Mouse (Mus musculus) thymus, adult 2 months (tissue): ENCODE results near the gene Tas1r1. TPM values are rescaled to one million over a fixed set of nuclear protein-coding genes. Genes with fewer than 3 reads are reported as not detected.

Source experiments
- DNase-seq: peaks from one replicate; pipeline ENCODE4 v3.0.0; 2021
- H3K27ac ChIP-seq: fragments of 200-500 bp; 2 replicates; pipeline ENCODE4 v1.5.1; 2012; ENCODE audit warnings: low read length, control low read depth; ENCODE audit not compliant: control insufficient read depth, insufficient read depth
- H3K27me3 ChIP-seq: fragments of 200-500 bp; 2 replicates; pipeline ENCODE4 v1.6.1; 2012; ENCODE audit warnings: mild to moderate bottlenecking, low read length, moderate library complexity, mixed read lengths; ENCODE audit not compliant: control insufficient read depth, insufficient read depth
- H3K36me3 ChIP-seq: fragments of 200-500 bp; 2 replicates; pipeline ENCODE4 v1.6.1; 2012; ENCODE audit warnings: mild to moderate bottlenecking, low read length, moderate library complexity; ENCODE audit not compliant: control insufficient read depth, insufficient read depth
- H3K4me1 ChIP-seq: fragments of 200-500 bp; replicated peaks from 2 replicates; pipeline ENCODE4 v1.6.1; 2012; ENCODE audit warnings: low read length; ENCODE audit not compliant: control insufficient read depth, insufficient read depth
- H3K4me3 ChIP-seq: fragments of 200-500 bp; 2 replicates; pipeline ENCODE4 v1.5.1; 2012; ENCODE audit warnings: mild to moderate bottlenecking, low read length, control low read depth, moderate library complexity; ENCODE audit not compliant: control insufficient read depth, insufficient read depth
- CTCF ChIP-seq: fragments of 200-500 bp; IDR thresholded peaks from 2 replicates; pipeline ENCODE4 v1.5.1; 2012; ENCODE audit warnings: mild to moderate bottlenecking, control low read depth, low read length, moderate library complexity, borderline replicate concordance; ENCODE audit not compliant: control insufficient read depth, poor library complexity, insufficient read depth; ENCODE audit errors: extremely low read depth
- POLR2A ChIP-seq: fragments of 200-500 bp; IDR thresholded peaks from 2 replicates; pipeline ENCODE4 v1.6.1; 2012; ENCODE audit warnings: mild to moderate bottlenecking, low read length, control low read depth, moderate library complexity; ENCODE audit not compliant: control insufficient read depth, poor library complexity, insufficient read depth; ENCODE audit errors: extremely low read depth
- WGBS: fragments of 180-500 bp; shearing (Covaris S2); methylation state at CpG from one replicate; pipeline ENCODE4 v1.1.7; 2018; 5-methylcytosine and 5-hydroxymethylcytosine counted together
- polyA plus RNA-seq: library from polyadenylated mRNA; depleted of rRNA; stranded (reverse); fragments of >200 nt; gene quantifications from 2 replicates; pipeline ENCODE4 v1.2.3, GENCODE M21; 2012

Tas1r1 gene
- polyA plus RNA-seq, 1 experiment = 0.34 TPM

DNA sequence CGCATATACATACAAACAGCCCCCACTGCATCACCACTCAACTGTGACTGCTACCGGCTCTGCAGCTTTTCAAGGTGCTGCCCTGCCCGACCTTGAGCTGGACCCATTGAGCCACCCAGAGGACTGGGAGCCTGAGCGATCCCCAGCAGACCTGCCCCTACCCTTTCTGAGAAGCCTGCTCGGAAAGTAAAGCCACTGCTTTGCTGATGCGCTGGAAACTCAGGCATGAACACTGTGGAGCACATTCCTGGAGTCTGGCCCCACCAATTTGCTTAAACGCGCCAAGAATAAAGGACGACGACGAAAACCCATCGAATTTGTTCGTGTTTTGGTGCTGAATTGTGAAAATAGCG, 30.2 kb downstream of the Tas1r1 start:
- peak overlapping the region; percentile 93 for H3K4me3 ChIP-seq
- 3% methylated on average over 14 of the region's 14 CpGs for WGBS
- no peak for DNase-seq
- no peak for TF ChIP-seq CTCF
- no peak for TF ChIP-seq POLR2A
- no peaks in the 10 kb centered on the region for H3K27me3 ChIP-seq
- no peak overlapping the region for H3K27ac ChIP-seq
- no peaks in the 10 kb centered on the region for H3K36me3 ChIP-seq
- peaks cover 27% of the 10 kb centered on the region for H3K4me1 ChIP-seq

DNA sequence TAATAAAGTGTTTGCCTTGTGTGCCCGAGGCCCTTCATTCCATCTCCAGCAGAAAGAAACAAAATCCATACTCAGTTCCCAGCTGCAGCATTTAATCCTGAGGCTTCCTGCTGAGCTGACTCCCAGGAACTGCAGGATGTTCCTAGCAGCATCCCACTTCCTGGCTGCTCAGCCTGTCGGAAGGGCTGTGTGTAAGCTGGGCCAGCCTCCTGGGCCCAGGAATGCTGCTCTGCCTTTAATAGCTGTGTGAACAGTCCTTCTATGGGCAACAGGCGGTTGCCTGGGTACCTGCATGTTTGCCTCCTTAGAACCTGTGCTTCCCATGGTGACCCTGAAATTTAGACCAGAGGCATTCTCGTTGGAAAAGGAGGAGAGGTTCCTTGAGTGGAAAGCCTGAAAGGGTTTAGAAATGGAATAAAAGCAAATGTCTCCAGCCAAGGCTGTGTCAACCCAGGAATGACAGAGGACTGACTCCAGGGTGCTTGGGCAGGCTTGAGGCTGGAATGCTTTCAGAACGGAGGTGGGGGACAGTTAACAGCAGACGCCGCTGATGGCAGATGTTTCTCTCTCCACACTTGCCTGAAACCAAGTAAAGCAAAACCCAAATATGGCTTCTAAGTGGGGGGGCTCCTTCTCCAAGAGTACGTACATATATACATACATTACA, 30.8 kb downstream of the Tas1r1 start:
- WGBS = 57% methylated on average over 8 of the region's 8 CpGs
- TF ChIP-seq POLR2A (no peak), CTCF (no peak)
- Histone ChIP-seq H3K4me3 (no peak overlapping the region), H3K27me3 (no peaks in the 10 kb centered on the region), H3K27ac (no peak overlapping the region), H3K36me3 (no peaks in the 10 kb centered on the region), H3K4me1 (peaks cover 27% of the 10 kb centered on the region)
- DNase-seq = no peak

DNA sequence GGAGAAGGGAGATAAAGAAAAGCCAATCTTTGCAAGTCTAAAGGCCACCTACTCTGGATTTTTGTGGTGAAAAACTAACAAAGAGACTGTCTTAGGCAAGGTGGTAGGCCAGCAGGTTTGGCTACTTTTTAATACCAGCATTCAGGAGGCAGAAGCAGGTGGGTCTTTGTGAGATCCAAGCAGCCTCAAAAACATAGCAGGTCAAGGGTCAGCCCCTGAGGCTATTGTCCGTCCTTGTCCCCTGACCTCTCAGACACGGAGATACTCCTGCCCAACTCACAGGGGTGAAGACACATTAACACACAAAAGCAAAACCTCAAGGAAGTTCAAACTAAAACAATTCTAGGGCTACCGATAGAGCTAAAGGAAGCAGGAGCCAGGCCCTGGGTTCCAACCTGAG, 31.6 kb downstream of the Tas1r1 start:
- no peak overlapping the region for H3K4me3 ChIP-seq
- WGBS = 88% methylated on average over 3 of the region's 3 CpGs
- DNase-seq = no peak
- no peak overlapping the region for H3K27ac ChIP-seq
- TF ChIP-seq CTCF (no peak), POLR2A (no peak)
- H3K36me3 ChIP-seq = no peaks in the 10 kb centered on the region
- H3K4me1 ChIP-seq = peaks cover 27% of the 10 kb centered on the region
- no peaks in the 10 kb centered on the region for H3K27me3 ChIP-seq

DNA sequence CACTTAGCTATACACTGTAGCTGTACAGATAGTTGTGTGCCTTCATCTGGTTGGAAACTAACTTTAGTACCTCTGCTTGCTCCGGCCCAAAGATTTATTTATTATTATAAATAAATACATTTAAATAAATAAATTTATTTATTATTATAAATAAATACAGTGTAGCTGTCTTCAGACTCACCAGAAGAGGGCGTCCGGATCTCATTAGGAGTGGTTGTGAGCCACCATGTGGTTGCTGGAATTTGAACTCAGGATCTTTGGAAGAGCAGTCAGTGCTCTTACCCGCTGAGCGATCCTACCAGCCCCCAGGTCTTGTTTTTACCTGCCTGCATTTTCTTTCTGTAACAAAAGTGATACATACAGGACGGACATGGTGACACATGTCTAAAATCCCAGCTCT, 32.2 kb downstream of the Tas1r1 start:
- WGBS = 84% methylated on average over 6 of the region's 6 CpGs
- no peaks in the 10 kb centered on the region for H3K27me3 ChIP-seq
- H3K36me3 ChIP-seq = no peaks in the 10 kb centered on the region
- peaks cover 24% of the 10 kb centered on the region for H3K4me1 ChIP-seq
- H3K27ac ChIP-seq = no peak overlapping the region
- no peak overlapping the region for H3K4me3 ChIP-seq
- no peak for DNase-seq
- TF ChIP-seq POLR2A (no peak), CTCF (no peak)

DNA sequence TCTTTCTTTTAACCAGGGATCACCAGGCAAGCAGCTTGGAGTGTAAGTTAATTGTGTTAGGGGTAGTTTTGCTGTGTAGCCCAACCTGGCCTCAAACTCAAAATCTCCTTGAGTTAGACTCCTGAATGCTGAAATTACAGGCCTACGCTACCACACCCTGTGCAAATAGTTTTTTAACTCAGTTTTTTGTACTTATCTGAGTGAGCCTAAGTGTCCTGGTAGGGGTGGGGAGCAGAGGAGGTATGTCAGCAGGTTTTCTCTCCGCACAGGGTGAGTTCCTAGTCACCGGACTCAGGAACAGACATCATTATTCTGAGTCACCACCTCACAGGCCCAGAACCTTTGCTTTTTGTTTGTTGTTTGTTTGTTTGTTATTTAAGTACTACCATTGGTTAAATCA, 36.3 kb downstream of the Tas1r1 start:
- no peaks in the 10 kb centered on the region for H3K36me3 ChIP-seq
- no peak for DNase-seq
- H3K4me1 ChIP-seq = peaks cover 3% of the 10 kb centered on the region; the same call in 1 of the 2 replicates
- H3K27ac ChIP-seq = no peak overlapping the region
- 97% methylated on average over 3 of the region's 3 CpGs for WGBS
- H3K27me3 ChIP-seq = no peaks in the 10 kb centered on the region
- no peak overlapping the region for H3K4me3 ChIP-seq
- TF ChIP-seq CTCF (no peak), POLR2A (no peak)

DNA sequence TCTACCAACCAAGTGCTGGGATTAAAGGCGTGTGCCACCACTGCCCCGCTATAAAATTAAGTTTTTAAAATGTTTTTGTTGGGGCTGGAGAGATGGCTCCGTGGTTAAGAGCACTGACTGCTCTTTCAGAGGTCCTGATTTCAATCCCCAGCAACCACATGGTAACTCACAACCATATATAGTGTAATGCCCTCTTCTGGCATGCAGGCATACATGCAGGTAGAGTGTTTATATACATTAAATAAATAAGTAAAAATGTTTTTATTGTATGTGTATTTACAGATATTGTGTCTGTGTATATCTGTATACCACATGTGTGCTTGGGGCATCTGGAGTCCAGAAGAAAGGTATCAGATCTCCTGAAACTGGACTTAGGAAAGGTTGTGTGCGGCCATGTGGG, 37.0 kb downstream of the Tas1r1 start:
- H3K4me3 ChIP-seq = no peak overlapping the region
- no peak for DNase-seq
- H3K27me3 ChIP-seq = no peaks in the 10 kb centered on the region
- no peak overlapping the region for H3K27ac ChIP-seq
- 76% methylated on average over 4 of the region's 4 CpGs for WGBS
- no peaks in the 10 kb centered on the region for H3K36me3 ChIP-seq
- TF ChIP-seq POLR2A = no peak
- no peak for TF ChIP-seq CTCF
- peaks cover 4% of the 10 kb centered on the region; the same call in 1 of the 2 replicates for H3K4me1 ChIP-seq

DNA sequence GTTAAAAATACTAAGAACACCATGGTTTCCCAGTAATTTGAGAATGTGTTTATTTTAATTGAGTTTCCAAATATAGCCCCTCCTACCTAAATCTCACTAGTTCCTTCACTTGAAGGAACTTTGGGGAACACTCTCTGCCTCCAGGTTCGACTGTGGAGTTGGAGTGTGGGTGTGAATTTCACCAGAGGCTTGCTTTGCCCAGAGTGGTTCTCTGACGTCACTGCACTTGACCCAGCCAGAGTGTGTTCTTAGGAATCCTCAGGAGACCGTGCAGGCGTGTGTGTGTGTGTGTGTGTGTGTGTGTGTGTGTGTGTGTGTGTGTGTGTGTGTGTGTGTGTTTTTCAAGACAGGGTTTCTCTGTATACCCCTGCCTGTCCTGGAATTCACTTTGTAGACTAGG, 37.5 kb downstream of the Tas1r1 start:
- no peak for DNase-seq
- Histone ChIP-seq H3K27ac (no peak overlapping the region), H3K4me3 (no peak overlapping the region), H3K4me1 (peaks cover 4% of the 10 kb centered on the region; the same call in 1 of the 2 replicates), H3K27me3 (no peaks in the 10 kb centered on the region), H3K36me3 (no peaks in the 10 kb centered on the region)
- no peak for TF ChIP-seq CTCF
- 75% methylated on average over 4 of the region's 4 CpGs for WGBS
